Mouse (Mus musculus) cerebellum, adult 11-12 months (tissue): ENCODE measurements around the gene Synm.

Experiments used
- DNase-seq: peaks from one replicate; pipeline ENCODE4 v3.0.0; 2022

Synm gene

DNA sequence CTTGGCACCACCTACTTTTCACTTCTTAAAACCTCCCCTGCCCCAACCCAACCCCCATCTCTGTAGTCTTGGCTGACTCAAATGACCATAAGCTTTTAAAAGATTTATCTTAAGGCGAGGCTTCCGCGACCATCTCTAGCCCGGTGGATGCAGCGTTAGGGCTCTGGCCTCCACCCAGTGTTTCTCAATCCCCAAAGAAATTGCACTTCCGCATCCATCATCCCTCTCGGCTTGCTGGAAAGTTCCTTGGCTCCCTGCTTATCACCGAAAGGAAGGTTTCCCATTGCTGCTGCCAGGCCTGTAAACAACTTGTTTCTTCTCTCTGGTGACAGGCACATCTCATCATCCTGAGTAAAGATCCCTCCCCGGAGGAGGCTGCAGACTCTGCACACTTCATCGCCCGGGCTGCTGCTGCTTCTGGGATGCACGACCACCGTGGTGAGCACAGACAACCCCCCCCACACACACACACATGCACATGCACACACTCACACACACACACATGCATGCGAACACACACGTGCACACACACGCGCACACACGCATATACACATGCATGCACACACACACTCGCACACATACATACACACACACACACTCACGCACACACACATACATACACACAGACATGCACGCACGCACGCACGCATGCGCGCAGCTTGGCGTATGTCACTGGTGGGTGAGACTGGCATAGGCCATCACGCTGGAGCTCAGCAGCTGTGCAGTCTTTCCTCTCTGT lies 61.5 kb downstream of the Synm start:
- DNase-seq, result no peak

DNA sequence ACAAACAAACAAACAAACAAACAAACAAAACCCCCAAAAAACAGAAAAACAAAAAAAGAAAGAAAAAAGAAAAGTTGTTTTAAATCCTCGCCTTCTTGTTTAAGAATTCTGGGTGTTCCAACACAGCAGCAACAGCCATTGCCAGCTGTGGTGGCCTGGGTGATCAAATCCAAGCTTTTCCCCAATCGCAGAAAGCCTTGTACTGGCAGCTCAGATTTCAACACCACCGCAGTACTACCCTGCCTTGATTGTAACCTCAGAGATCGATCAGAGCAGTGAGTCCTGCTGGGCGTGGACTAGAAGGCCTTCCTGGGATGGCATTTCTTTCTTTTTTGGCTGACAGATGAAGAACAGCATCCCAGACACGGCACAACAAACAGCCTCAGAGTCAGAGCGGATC lies 63.6 kb downstream of the Synm start:
- no peak for DNase-seq

DNA sequence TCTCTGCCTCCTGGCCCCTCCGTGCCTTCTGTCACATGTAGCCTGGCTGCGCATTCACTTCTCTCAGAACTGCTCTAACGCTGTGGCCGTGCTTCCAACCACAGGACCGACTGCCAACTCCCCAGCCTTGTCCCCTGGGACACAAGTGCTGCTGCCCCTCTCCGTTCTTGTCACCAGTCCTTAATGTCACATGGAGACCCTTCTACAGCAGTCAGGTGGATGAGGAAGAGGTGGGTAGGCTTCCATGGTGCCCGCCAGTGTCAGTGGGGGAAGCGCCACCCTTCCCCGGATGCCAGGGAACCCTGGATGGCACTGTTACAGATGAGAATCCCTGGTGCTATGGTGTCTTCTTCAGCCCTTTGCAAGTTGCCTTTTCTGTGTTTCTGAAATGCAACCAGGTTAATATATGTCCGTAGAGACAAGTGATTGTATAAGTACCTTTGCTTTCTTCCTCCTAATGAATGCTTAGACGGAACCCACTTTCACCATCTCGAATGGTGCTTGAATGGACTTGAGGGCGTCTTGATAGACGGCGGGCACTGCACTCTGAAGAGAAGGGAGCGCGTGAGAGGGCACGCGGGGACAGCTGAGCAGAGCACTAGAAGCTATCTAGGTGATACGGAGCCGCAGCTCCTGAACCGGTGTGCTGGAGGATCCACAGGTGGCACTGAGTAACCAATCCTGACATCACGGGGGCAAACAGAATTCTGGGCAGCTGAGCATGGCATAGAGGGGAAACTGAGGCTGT lies 66.6 kb downstream of the Synm start:
- no peak for DNase-seq

DNA sequence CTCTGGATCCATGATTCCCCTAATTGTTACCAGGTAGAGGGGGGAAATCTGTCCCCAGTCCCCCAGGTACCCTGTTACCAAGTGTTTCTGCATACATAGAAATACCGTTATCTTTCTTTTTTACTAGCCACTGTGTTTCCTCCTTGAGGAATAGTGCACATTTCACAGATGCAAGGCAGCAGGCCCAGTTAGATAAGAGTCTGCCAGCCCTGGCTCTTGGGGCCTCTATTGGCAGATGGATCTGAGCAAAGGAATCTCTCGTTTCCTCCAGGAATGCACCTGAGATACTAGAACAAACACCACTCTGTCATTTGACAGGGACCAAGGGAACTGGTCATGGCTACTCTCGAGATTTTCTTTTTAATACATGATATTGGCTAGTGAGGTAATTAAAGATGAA lies 67.4 kb downstream of the Synm start:
- no peak for DNase-seq

DNA sequence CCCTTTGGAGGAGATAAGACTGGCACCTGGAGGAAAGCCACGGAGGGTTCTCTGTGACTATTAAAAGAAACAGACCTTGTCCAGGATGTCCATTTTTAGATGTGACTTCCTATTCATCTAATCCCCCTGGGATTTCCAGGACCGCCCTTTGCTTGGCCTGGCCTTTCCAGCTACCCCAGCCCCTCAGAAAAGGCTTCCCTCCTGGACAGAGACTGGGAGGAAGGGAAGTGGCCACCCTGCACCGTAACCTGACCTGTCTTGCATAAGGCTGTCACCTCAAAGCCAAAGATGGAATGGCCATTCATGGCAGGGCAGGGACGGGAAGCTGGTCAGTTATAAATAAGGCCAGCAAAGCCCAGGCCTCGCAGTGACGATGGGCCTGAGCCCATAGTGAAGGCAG lies 68.5 kb downstream of the Synm start:
- DNase-seq, result no peak

DNA sequence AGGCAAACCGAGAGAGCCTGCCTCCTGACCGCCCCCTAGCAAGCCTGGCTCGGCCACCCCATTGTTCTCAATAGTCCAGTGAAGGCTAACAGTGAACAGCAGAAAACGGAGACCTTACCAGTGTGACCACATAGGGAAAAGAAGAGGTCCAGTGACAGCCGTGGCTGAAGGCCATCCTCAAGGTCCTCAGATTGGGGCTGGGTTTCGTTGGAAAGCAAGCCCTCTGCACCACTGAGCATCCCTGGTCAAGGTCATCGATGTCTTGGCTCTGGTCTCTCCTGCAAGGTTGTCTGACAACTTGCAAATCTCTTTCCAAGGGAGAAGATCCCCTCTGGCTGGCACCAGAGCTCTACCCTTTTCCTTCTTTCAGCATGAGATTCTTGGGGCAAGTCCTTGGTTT lies 69.7 kb downstream of the Synm start:
- DNase-seq, result no peak

DNA sequence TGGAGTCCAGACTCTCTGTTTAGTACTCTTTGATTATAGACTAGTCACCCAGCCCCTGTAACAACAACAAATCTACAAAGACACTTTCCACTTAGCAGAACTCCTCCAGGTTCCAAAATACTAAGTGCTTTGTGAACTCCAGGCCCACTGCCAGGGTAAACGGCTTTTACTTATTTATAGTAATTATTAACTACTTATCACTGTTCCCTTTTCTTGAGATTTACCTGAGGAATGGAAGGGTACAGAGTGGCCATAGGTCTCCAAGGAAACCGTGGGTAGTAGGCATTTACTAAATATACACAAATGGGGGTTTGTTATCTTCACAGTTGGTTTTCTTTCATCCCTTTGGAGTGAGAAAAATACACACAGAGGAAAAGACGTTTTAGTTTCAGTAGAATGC lies 71.3 kb downstream of the Synm start:
- DNase-seq, result no peak

DNA sequence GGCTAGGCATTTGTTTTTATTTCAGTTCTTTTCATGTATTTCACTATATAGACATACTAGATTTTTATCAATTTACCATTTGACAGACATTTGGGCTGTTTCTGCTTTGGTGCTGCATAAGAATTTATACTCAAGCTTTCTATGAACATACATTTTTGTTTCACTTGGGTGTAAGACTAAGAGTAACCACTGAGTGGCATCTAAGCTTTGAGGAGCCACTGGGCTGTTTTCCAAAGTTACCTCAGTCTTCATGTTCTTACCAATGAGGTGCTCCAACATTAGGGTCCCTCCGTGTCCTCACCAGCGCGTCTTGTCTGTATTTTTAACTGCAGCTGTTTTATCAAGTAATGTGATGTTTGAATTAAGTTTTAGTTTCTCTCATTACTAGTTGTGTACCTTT lies 73.0 kb downstream of the Synm start:
- no peak for DNase-seq

DNA sequence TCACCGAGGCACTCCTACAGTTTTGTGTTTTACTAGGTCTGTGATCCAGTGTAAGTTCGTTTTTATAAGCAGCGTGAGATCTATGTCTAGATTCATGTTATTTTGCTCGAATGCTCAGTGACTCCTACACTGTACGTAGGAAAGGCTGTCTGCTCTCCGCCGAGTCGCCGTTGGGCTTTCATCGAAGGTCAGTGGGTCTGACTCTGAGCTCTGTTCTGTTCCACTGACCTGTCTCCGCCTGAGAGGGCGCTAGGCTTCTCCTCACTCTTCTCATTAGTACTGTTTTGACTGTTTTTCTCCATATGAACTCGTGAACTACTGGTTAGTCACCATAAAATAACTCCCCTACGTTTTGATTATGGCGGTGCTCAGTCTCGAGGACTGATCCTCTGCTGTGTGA lies 76.5 kb downstream of the Synm start:
- no peak for DNase-seq

DNA sequence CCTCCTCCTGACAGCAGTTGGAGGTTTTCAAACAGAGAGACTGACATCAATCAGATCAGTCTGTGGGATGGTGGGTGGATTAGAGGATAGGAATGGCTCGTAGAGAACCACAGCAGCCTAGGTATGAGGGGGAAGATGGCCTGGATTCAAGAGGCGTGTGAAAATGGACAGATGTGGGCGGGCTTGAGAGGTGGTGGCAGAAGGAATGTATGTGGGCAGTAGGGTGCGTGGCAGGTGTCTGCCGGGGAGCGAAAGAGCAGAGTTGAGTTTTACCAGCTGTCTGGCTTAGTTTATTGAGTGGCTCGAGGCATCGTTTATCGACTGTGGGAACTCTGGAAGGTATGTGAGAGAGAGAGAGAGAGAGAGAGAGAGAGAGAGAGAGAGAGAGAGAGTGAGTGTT lies 78.5 kb downstream of the Synm start:
- no peak for DNase-seq
